Mouse (Mus musculus) thymus, adult 2 months (tissue): ENCODE data around the gene Osbpl3. TPM values are rescaled to one million over a fixed set of nuclear protein-coding genes. Genes with fewer than 3 reads are reported as not detected.

ENCODE experiments used
- DNase-seq: peaks from one replicate; pipeline ENCODE4 v3.0.0; 2021
- H3K27ac ChIP-seq: fragments of 200-500 bp; 2 replicates; pipeline ENCODE4 v1.5.1; 2012; ENCODE audit warnings: low read length, control low read depth; ENCODE audit not compliant: control insufficient read depth, insufficient read depth
- H3K27me3 ChIP-seq: fragments of 200-500 bp; 2 replicates; pipeline ENCODE4 v1.6.1; 2012; ENCODE audit warnings: mild to moderate bottlenecking, low read length, moderate library complexity, mixed read lengths; ENCODE audit not compliant: control insufficient read depth, insufficient read depth
- H3K36me3 ChIP-seq: fragments of 200-500 bp; 2 replicates; pipeline ENCODE4 v1.6.1; 2012; ENCODE audit warnings: mild to moderate bottlenecking, low read length, moderate library complexity; ENCODE audit not compliant: control insufficient read depth, insufficient read depth
- H3K4me1 ChIP-seq: fragments of 200-500 bp; replicated peaks from 2 replicates; pipeline ENCODE4 v1.6.1; 2012; ENCODE audit warnings: low read length; ENCODE audit not compliant: control insufficient read depth, insufficient read depth
- H3K4me3 ChIP-seq: fragments of 200-500 bp; 2 replicates; pipeline ENCODE4 v1.5.1; 2012; ENCODE audit warnings: mild to moderate bottlenecking, low read length, control low read depth, moderate library complexity; ENCODE audit not compliant: control insufficient read depth, insufficient read depth
- CTCF ChIP-seq: fragments of 200-500 bp; IDR thresholded peaks from 2 replicates; pipeline ENCODE4 v1.5.1; 2012; ENCODE audit warnings: mild to moderate bottlenecking, control low read depth, low read length, moderate library complexity, borderline replicate concordance; ENCODE audit not compliant: control insufficient read depth, poor library complexity, insufficient read depth; ENCODE audit errors: extremely low read depth
- POLR2A ChIP-seq: fragments of 200-500 bp; IDR thresholded peaks from 2 replicates; pipeline ENCODE4 v1.6.1; 2012; ENCODE audit warnings: mild to moderate bottlenecking, low read length, control low read depth, moderate library complexity; ENCODE audit not compliant: control insufficient read depth, poor library complexity, insufficient read depth; ENCODE audit errors: extremely low read depth
- WGBS: fragments of 180-500 bp; shearing (Covaris S2); methylation state at CpG from one replicate; pipeline ENCODE4 v1.1.7; 2018; 5-methylcytosine and 5-hydroxymethylcytosine counted together
- polyA plus RNA-seq: library from polyadenylated mRNA; depleted of rRNA; stranded (reverse); fragments of >200 nt; gene quantifications from 2 replicates; pipeline ENCODE4 v1.2.3, GENCODE M21; 2012

The Osbpl3 gene
- polyA plus RNA-seq, 1 experiment: 6.7 TPM

DNA sequence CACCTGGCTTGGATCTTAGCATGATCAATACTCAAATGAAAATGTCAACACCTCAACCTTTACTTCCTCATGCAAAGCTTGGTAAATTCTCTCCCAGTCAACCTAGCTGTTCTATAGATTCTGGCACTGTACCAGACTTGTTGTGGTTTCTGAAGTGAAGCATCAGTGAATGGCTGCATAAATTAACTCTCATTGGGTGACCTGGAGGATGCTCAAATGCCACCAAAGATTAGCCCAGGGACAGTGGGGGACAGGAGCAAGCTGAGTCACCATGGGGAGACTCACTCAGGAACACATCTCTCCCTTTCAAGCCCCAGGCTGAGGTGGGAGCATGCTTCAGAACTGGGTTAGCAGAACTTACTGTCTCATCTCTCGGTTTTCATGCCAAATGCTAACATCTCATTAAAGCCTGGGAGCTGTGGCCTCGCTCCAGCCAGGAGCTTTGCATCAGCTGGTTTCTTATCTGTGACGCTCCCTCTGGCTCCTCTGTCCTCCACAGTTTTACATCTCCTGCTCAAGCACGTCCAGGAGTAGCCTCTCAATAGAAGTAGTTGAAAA, 93.2 kb downstream of the Osbpl3 start:
- 92% methylated on average over 4 of the region's 4 CpGs for WGBS
- Histone ChIP-seq H3K27ac (no peak overlapping the region), H3K27me3 (no peaks in the 10 kb centered on the region), H3K4me3 (no peak overlapping the region), H3K36me3 (no peaks in the 10 kb centered on the region), H3K4me1 (peaks cover 12% of the 10 kb centered on the region)
- DNase-seq: no peak
- no peak for TF ChIP-seq CTCF
- no peak for TF ChIP-seq POLR2A

GRCm38 (mm10) chr6:50362196-50362595, 93.8 kb downstream of the Osbpl3 start:
- no peaks in the 10 kb centered on the region for H3K27me3 ChIP-seq
- no peak for TF ChIP-seq POLR2A
- no peak for TF ChIP-seq CTCF
- WGBS: 94% methylated on average over 9 of the region's 9 CpGs
- no peak overlapping the region for H3K27ac ChIP-seq
- H3K36me3 ChIP-seq: no peaks in the 10 kb centered on the region
- peaks cover 9% of the 10 kb centered on the region for H3K4me1 ChIP-seq
- no peak for DNase-seq
- H3K4me3 ChIP-seq: no peak overlapping the region

GRCm38 (mm10) chr6:50358104-50358679, 97.8 kb downstream of the Osbpl3 start:
- WGBS: 93% methylated on average over 16 of the region's 16 CpGs
- H3K4me1 ChIP-seq: no peaks in the 10 kb centered on the region
- no peak for DNase-seq
- H3K36me3 ChIP-seq: no peaks in the 10 kb centered on the region
- no peak for TF ChIP-seq CTCF
- TF ChIP-seq POLR2A: no peak
- H3K27me3 ChIP-seq: no peaks in the 10 kb centered on the region
- H3K27ac ChIP-seq: no peak overlapping the region
- no peak overlapping the region for H3K4me3 ChIP-seq

- DNase-seq: no peak
- Histone ChIP-seq H3K4me3 (no peak overlapping the region), H3K27me3 (no peaks in the 10 kb centered on the region), H3K4me1 (no peaks in the 10 kb centered on the region), H3K27ac (no peak overlapping the region), H3K36me3 (no peaks in the 10 kb centered on the region)
- TF ChIP-seq CTCF (no peak), POLR2A (no peak)
- WGBS: 89% methylated on average over 20 of the region's 20 CpGs
Measured at GRCm38 (mm10) chr6:50354688-50355660, 101.0 kb downstream of the Osbpl3 start.

DNA sequence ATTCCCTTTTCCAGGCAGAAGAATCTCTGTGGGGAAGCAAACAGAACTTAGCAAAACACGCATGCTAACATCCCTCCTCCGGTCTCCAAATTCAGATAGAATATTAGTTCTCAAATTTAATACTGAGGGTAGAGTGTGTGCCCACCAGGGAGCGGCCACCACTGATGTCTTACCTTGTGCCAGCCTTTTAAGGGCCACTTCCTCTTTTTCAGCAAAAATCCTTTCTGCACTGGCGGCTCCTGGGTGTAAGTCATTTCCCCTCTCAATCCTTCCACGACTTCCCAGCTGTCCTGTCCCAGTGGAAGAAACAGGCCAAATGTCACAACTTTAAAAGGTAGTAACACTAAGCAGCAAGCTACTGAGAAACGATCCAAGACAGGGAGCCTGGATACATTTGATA, 103.2 kb downstream of the Osbpl3 start:
- no peak for DNase-seq
- TF ChIP-seq POLR2A (no peak), CTCF (no peak)
- Histone ChIP-seq H3K27ac (no peak overlapping the region), H3K36me3 (no peaks in the 10 kb centered on the region), H3K4me3 (no peak overlapping the region), H3K4me1 (peaks cover 2% of the 10 kb centered on the region), H3K27me3 (no peaks in the 10 kb centered on the region)
- WGBS: 37% methylated on average over 6 of the region's 6 CpGs

GRCm38 (mm10) chr6:50350911-50351310, 105.1 kb downstream of the Osbpl3 start:
- TF ChIP-seq POLR2A (no peak), CTCF (no peak)
- 98% methylated on average over 3 of the region's 3 CpGs for WGBS
- peaks cover 7% of the 10 kb centered on the region for H3K4me1 ChIP-seq
- no peaks in the 10 kb centered on the region for H3K36me3 ChIP-seq
- no peak overlapping the region for H3K4me3 ChIP-seq
- H3K27me3 ChIP-seq: no peaks in the 10 kb centered on the region
- H3K27ac ChIP-seq: no peak overlapping the region
- no peak for DNase-seq
